Mouse (Mus musculus) embryo, embryonic 11.5 days (tissue): Measurements from ENCODE around the gene Zfp853.
A peak's percentile ranks its signal among the peaks of the same experiment; 100 is the strongest.

Source experiments
- DNase-seq: peaks from one replicate; pipeline ENCODE4 v3.0.0-alpha.2; 2012; ENCODE audit warnings: low read depth, low spot score

Gene Zfp853

GRCm38 (mm10) chr5:143293404-143293803 lies at the start of gene Zfp853:
Gene Zfp853 (minus strand): TSS chr5:143293623.
- no peak for DNase-seq

GRCm38 (mm10) chr5:143339603-143340002 lies 46.2 kb upstream of the Zfp853 start:
- DNase-seq, result no peak

- no peak for DNase-seq
Observed at GRCm38 (mm10) chr5:143336559-143336958, 43.1 kb upstream of the Zfp853 start.

GRCm38 (mm10) chr5:143335089-143335460 lies 41.7 kb upstream of the Zfp853 start:
- no peak for DNase-seq

GRCm38 (mm10) chr5:143334418-143335088 lies 41.1 kb upstream of the Zfp853 start:
- DNase-seq, result no peak

GRCm38 (mm10) chr5:143333872-143334271 lies 40.4 kb upstream of the Zfp853 start:
- peak; percentile 61 for DNase-seq

GRCm38 (mm10) chr5:143328690-143329495 lies 35.5 kb upstream of the Zfp853 start, which contains the start of gene Zdhhc4:
Gene Zdhhc4 (minus strand): TSS chr5:143329256.
- DNase-seq, result peak; percentile 84

- DNase-seq, result no peak
Observed at GRCm38 (mm10) chr5:143317288-143317610, 23.8 kb upstream of the Zfp853 start.

GRCm38 (mm10) chr5:143316605-143317287 lies 23.3 kb upstream of the Zfp853 start:
- no peak for DNase-seq

- no peak for DNase-seq
Observed at GRCm38 (mm10) chr5:143315514-143315888, 22.1 kb upstream of the Zfp853 start.

GRCm38 (mm10) chr5:143314730-143315513 lies 21.5 kb upstream of the Zfp853 start, which contains the start of gene E130309D02Rik:
Gene E130309D02Rik (minus strand): TSS chr5:143315360.
- peak; percentile 77 for DNase-seq

- DNase-seq, result no peak
Observed at GRCm38 (mm10) chr5:143314183-143314729, 20.8 kb upstream of the Zfp853 start.

GRCm38 (mm10) chr5:143311886-143312285 lies 18.5 kb upstream of the Zfp853 start:
- DNase-seq, result peak; percentile 54

- no peak for DNase-seq
Observed at GRCm38 (mm10) chr5:143309916-143310315, 16.5 kb upstream of the Zfp853 start.

GRCm38 (mm10) chr5:143308825-143309224 lies 15.4 kb upstream of the Zfp853 start:
- DNase-seq, result no peak

GRCm38 (mm10) chr5:143304251-143304650 lies 10.8 kb upstream of the Zfp853 start:
- no peak for DNase-seq

- no peak for DNase-seq
Observed at GRCm38 (mm10) chr5:143301296-143301695, 7.9 kb upstream of the Zfp853 start.

GRCm38 (mm10) chr5:143299686-143300085 lies 6.3 kb upstream of the Zfp853 start:
- DNase-seq, result no peak

- no peak for DNase-seq
Observed at GRCm38 (mm10) chr5:143298391-143298790, 5.0 kb upstream of the Zfp853 start.

- DNase-seq, result no peak
Observed at GRCm38 (mm10) chr5:143297986-143298385, 4.6 kb upstream of the Zfp853 start.

- no peak for DNase-seq
Observed at GRCm38 (mm10) chr5:143295330-143295729, 1.9 kb upstream of the Zfp853 start.
